Mouse (Mus musculus) limb, embryonic 10.5 days (tissue): ENCODE data around the gene Plekhm2. TPM values are rescaled to one million over a fixed set of nuclear protein-coding genes. Genes with fewer than 3 reads are reported as not detected.
A peak's percentile ranks its signal among the peaks of the same experiment; 100 is the strongest.

Experiments used
- DNase-seq: peaks from one replicate; pipeline ENCODE4 v3.0.0-alpha.2; 2017; ENCODE audit warnings: low spot score
- H3K27ac ChIP-seq: fragments of 300-500 bp; sonication (generic); 2 replicates; pipeline ENCODE4 v1.5.1; 2016; ENCODE audit warnings: mild to moderate bottlenecking
- H3K27me3 ChIP-seq: fragments of 300-500 bp; sonication (generic); 2 replicates; pipeline ENCODE4 v1.6.1; 2016; ENCODE audit warnings: low read depth, mild to moderate bottlenecking; ENCODE audit not compliant: poor library complexity, severe bottlenecking
- H3K36me3 ChIP-seq: fragments of 300-500 bp; sonication (generic); 2 replicates; pipeline ENCODE4 v1.6.1; 2016; ENCODE audit warnings: mild to moderate bottlenecking, moderate library complexity
- H3K4me1 ChIP-seq: fragments of 300-500 bp; sonication (generic); 2 replicates; pipeline ENCODE4 v1.6.1; 2016
- H3K4me3 ChIP-seq: fragments of 300-500 bp; sonication (generic); 2 replicates; pipeline ENCODE4 v1.5.1; 2016; ENCODE audit warnings: mild to moderate bottlenecking, moderate library complexity
- H3K9me3 ChIP-seq: fragments of 300-500 bp; sonication (generic); replicated peaks from 2 replicates; pipeline ENCODE4 v1.6.1; 2016; ENCODE audit warnings: mild to moderate bottlenecking
- WGBS: fragments of 180-500 bp; shearing (Covaris S2); methylation state at CpG from one replicate; pipeline ENCODE4 v1.1.7; 2016; 5-methylcytosine and 5-hydroxymethylcytosine counted together
- polyA plus RNA-seq: library from polyadenylated mRNA; unstranded; fragments of >200 nt; fragmentation: Nextera tagmentation; extraction: Ambion mirVana; gene quantifications from 2 replicates; pipeline ENCODE4 v1.2.1, GENCODE M21; 2016

The Plekhm2 gene
- polyA plus RNA-seq, 1 experiment from 2014 or later = 5.6 TPM

GRCm38 (mm10) chr4:141605861-141606260 lies 58.8 kb downstream of the Plekhm2 start, which contains the start of gene Fblim1:
Gene Fblim1 (minus strand): TSS chr4:141606096.
- 85% methylated on average over 11 of the region's 11 CpGs for WGBS
- H3K4me3 ChIP-seq = no peak within 1 kb of the TSS
- DNase-seq = no peak

GRCm38 (mm10) chr4:141605421-141605820 lies 59.3 kb downstream of the Plekhm2 start:
- H3K27ac ChIP-seq = no peak overlapping the region

More at GRCm38 (mm10) chr4:141605861-141606260, 58.8 kb downstream of the Plekhm2 start, which contains the start of gene Fblim1:
- Histone ChIP-seq H3K9me3 (no peaks in the 10 kb centered on the region), H3K27me3 (no peaks in the 10 kb centered on the region), H3K36me3 (no peaks in the 10 kb centered on the region), H3K4me1 (0 out of 2 replicates have a peak, but pooled peaks cover 16% of the 10 kb centered on the region), H3K27ac (no peak within 1 kb of the TSS)

GRCm38 (mm10) chr4:141604493-141604892 lies 60.2 kb downstream of the Plekhm2 start:
- no peaks in the 10 kb centered on the region for H3K36me3 ChIP-seq
- H3K27me3 ChIP-seq = no peaks in the 10 kb centered on the region
- H3K4me1 ChIP-seq = peaks cover 28% of the 10 kb centered on the region
- H3K4me3 ChIP-seq = no peak overlapping the region
- H3K27ac ChIP-seq = no peak overlapping the region
- DNase-seq = no peak
- no peaks in the 10 kb centered on the region for H3K9me3 ChIP-seq
- 88% methylated on average over 8 of the region's 8 CpGs for WGBS

More at GRCm38 (mm10) chr4:141605421-141605820, 59.3 kb downstream of the Plekhm2 start:
- no peak for DNase-seq
- Histone ChIP-seq H3K9me3 (no peaks in the 10 kb centered on the region), H3K36me3 (no peaks in the 10 kb centered on the region), H3K4me1 (peaks cover 18% of the 10 kb centered on the region; the same call in 1 of the 2 replicates), H3K27me3 (no peaks in the 10 kb centered on the region), H3K4me3 (no peak overlapping the region)
- WGBS = 90% methylated on average over 5 of the region's 5 CpGs

GRCm38 (mm10) chr4:141603921-141604320 lies 60.8 kb downstream of the Plekhm2 start:
- WGBS = 71% methylated on average over 4 of the region's 4 CpGs
- Histone ChIP-seq H3K27me3 (no peaks in the 10 kb centered on the region), H3K36me3 (no peaks in the 10 kb centered on the region), H3K27ac (no peak overlapping the region), H3K9me3 (no peaks in the 10 kb centered on the region), H3K4me1 (peaks cover 33% of the 10 kb centered on the region), H3K4me3 (no peak overlapping the region)
- DNase-seq = no peak

- H3K27me3 ChIP-seq = no peaks in the 10 kb centered on the region
- peaks cover 45% of the 10 kb centered on the region for H3K4me1 ChIP-seq
- H3K36me3 ChIP-seq = no peaks in the 10 kb centered on the region
- DNase-seq = no peak
- WGBS = 80% methylated on average over 11 of the region's 11 CpGs
- no peak overlapping the region for H3K4me3 ChIP-seq
- no peaks in the 10 kb centered on the region for H3K9me3 ChIP-seq
- no peak overlapping the region for H3K27ac ChIP-seq
Measured at GRCm38 (mm10) chr4:141602523-141603223, 62.0 kb downstream of the Plekhm2 start.

GRCm38 (mm10) chr4:141601148-141601862 lies 63.4 kb downstream of the Plekhm2 start:
- Histone ChIP-seq H3K27ac (no peak overlapping the region), H3K9me3 (no peaks in the 10 kb centered on the region), H3K27me3 (no peaks in the 10 kb centered on the region), H3K4me1 (peaks cover 50% of the 10 kb centered on the region), H3K4me3 (no peak overlapping the region), H3K36me3 (peaks cover 5% of the 10 kb centered on the region)
- WGBS = 72% methylated on average over 12 of the region's 12 CpGs
- no peak for DNase-seq

GRCm38 (mm10) chr4:141600364-141600763 lies 64.3 kb downstream of the Plekhm2 start:
- 39% methylated on average over 6 of the region's 6 CpGs for WGBS
- Histone ChIP-seq H3K27ac (peak overlapping the region; percentile 93), H3K4me3 (peak overlapping the region; percentile 67)

GRCm38 (mm10) chr4:141599251-141600141 lies 65.2 kb downstream of the Plekhm2 start:
- Histone ChIP-seq H3K4me1 (peaks cover 47% of the 10 kb centered on the region), H3K4me3 (peak overlapping the region; percentile 67), H3K9me3 (no peaks in the 10 kb centered on the region), H3K36me3 (peaks cover 23% of the 10 kb centered on the region), H3K27me3 (no peaks in the 10 kb centered on the region), H3K27ac (peak overlapping the region; percentile 93)
- under 1% methylated on average over 52 of the region's 57 CpGs for WGBS
- peak; percentile 82 for DNase-seq

More at GRCm38 (mm10) chr4:141600364-141600763, 64.3 kb downstream of the Plekhm2 start:
- no peak for DNase-seq
- no peaks in the 10 kb centered on the region for H3K9me3 ChIP-seq
- peaks cover 14% of the 10 kb centered on the region for H3K36me3 ChIP-seq
- H3K4me1 ChIP-seq = peaks cover 48% of the 10 kb centered on the region
- no peaks in the 10 kb centered on the region for H3K27me3 ChIP-seq

GRCm38 (mm10) chr4:141598894-141599250 lies 65.8 kb downstream of the Plekhm2 start:
- peaks cover 29% of the 10 kb centered on the region for H3K36me3 ChIP-seq
- H3K4me1 ChIP-seq = peaks cover 41% of the 10 kb centered on the region
- peak overlapping the region; percentile 93 for H3K27ac ChIP-seq
- DNase-seq = no peak
- no peaks in the 10 kb centered on the region for H3K9me3 ChIP-seq
- H3K4me3 ChIP-seq = peak overlapping the region; percentile 67
- 1% methylated on average over 9 of the region's 9 CpGs for WGBS
- no peaks in the 10 kb centered on the region for H3K27me3 ChIP-seq

- H3K9me3 ChIP-seq = no peaks in the 10 kb centered on the region
- H3K4me3 ChIP-seq = peak overlapping the region; percentile 67
- H3K27me3 ChIP-seq = no peaks in the 10 kb centered on the region
- peak overlapping the region; percentile 93 for H3K27ac ChIP-seq
- WGBS = 1% methylated on average over 19 of the region's 19 CpGs
- H3K4me1 ChIP-seq = peaks cover 41% of the 10 kb centered on the region
- peaks cover 33% of the 10 kb centered on the region for H3K36me3 ChIP-seq
- DNase-seq = peak; percentile 76
Measured at GRCm38 (mm10) chr4:141598199-141598893, 66.4 kb downstream of the Plekhm2 start.

GRCm38 (mm10) chr4:141596700-141597328 lies 67.9 kb downstream of the Plekhm2 start:
- H3K27me3 ChIP-seq = no peaks in the 10 kb centered on the region
- WGBS = 84% methylated on average over 8 of the region's 8 CpGs
- H3K27ac ChIP-seq = peak overlapping the region; percentile 37; the same call in 1 of the 2 replicates
- H3K4me1 ChIP-seq = peaks cover 41% of the 10 kb centered on the region
- H3K9me3 ChIP-seq = no peaks in the 10 kb centered on the region
- DNase-seq = no peak
- H3K36me3 ChIP-seq = peaks cover 49% of the 10 kb centered on the region
- no peak overlapping the region for H3K4me3 ChIP-seq
